In the genomic region with DNA sequence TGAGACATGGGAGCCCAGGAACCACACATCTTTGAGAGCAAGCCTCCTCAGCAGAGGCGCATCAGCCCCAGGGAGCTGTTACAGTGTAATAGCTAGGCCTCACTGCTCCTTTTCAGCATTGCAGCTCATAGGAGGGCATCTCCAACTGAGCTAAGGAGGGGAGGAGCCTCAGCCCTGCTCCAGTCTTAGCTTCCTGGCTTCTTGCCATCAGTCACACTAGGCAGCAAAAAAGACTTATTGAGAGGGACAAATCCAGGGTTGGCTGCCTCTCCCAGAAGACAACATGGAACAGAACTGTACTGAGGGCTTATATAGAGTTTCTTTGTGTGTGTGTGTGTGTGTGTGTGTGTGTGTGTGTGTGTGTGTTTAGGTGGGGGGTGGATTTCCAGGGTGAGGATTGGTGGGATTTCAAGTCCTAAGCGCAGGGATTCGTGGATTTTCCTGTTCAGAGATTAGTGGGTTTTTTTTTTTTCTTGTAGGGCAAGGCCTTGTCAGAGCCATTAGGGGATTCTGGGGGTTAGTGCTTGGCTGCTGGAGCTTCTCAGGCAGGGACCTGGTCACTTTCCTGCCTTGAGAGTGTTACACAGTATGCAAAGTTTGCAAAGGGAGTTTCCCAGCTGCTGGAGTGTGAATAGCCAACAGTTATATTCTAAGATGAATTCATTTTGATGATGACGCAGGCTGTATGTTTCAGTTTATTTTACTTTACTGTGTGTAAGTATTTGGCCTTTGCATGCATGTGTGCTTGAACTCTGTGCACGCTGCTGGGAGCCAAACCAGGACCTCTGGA, we compare ENCODE assay signal across 9 mouse cellular contexts. TPM values are rescaled to one million over a fixed set of nuclear protein-coding genes. Genes with fewer than 3 reads are reported as not detected.
DNase-seq lines count a peak whose midpoint lies in the region; ATAC-seq and TF ChIP-seq lines count a peak whose summit lies in the region.
"Had no signal": no experiment of that assay in that cellular context is flagged by ENCODE, and none has a peak within 500 bp of the region (broad histone marks: within the 10 kb centered on the region; RNA-seq: fewer than 3 reads in every experiment).

No protein-coding gene starts in this region.

- no peak overlapping the region for H3K4me2 ChIP-seq in intestine, embryonic 15.5 days (replicated peaks)
- H3K4me2 ChIP-seq in limb, embryonic 14.5 days (replicated peaks; ENCODE audit: low read depth, low read length, severe bottlenecking) = no peak overlapping the region

- H3K9ac ChIP-seq in intestine, embryonic 15.5 days = no peak overlapping the region
- no peak overlapping the region for H3K9ac ChIP-seq in limb, embryonic 14.5 days (ENCODE audit: low read depth, low read length, severe bottlenecking)

- peak; percentile 84 for DNase-seq in adipocyte (ENCODE audit: low spot score)
- DNase-seq in forelimb bud, embryonic 11.5 days (ENCODE audit: low read depth, low spot score) = peak; percentile 6
- DNase-seq in limb, embryonic 14.5 days (ENCODE audit: low spot score) = peak; percentile 86
- peak; percentile 35 for DNase-seq in retina, postnatal 7 days (ENCODE audit: low read depth, low spot score)
- DNase-seq in urinary bladder, postnatal 25 days (ENCODE audit: low spot score) = no peak

- peaks cover 19% of the 10 kb centered on the region for H3K4me1 ChIP-seq in megakaryocyte, embryonic 14.5 days
- H3K4me1 ChIP-seq in intestine, embryonic 15.5 days (replicated peaks) = peaks cover 7% of the 10 kb centered on the region; the same call in 1 of the 2 replicates
- H3K4me1 ChIP-seq in limb, embryonic 14.5 days (ENCODE audit: control insufficient read depth, insufficient read depth, low read length) = peaks cover 2% of the 10 kb centered on the region; the same call in 1 of the 2 replicates

- H3K9me3 ChIP-seq in megakaryocyte, embryonic 14.5 days = peaks cover 9% of the 10 kb centered on the region
- H3K9me3 ChIP-seq in intestine, embryonic 15.5 days = no peaks in the 10 kb centered on the region
- no peaks in the 10 kb centered on the region for H3K9me3 ChIP-seq in limb, embryonic 14.5 days (ENCODE audit: control insufficient read depth, low read length)

- no peak for TF ChIP-seq POLR2A in limb, embryonic 14.5 days (IDR thresholded peaks at IDR 0.05; ENCODE audit: borderline replicate concordance, extremely low read depth, insufficient read depth, insufficient read length)

- no peak for ATAC-seq in megakaryocyte, adult 5-6 weeks (ENCODE audit: poor library complexity, severe bottlenecking)
- peak; percentile 77 for ATAC-seq in intestine, embryonic 15.5 days
- ATAC-seq in limb, embryonic 14.5 days (ENCODE audit: low FRiP score, low read depth) = peak; percentile 77

- H3K36me3 ChIP-seq in megakaryocyte, embryonic 14.5 days (replicated peaks; ENCODE audit: low read length) = peaks cover 35% of the 10 kb centered on the region
- no peaks in the 10 kb centered on the region for H3K36me3 ChIP-seq in intestine, embryonic 15.5 days
- H3K36me3 ChIP-seq in limb, embryonic 14.5 days (ENCODE audit: control insufficient read depth, insufficient read depth, low read length) = no peaks in the 10 kb centered on the region

- H3K27ac ChIP-seq in intestine, embryonic 15.5 days = no peak overlapping the region
- peak overlapping the region; percentile 71; the same call in 1 of the 2 replicates for H3K27ac ChIP-seq in limb, embryonic 14.5 days (replicated peaks; ENCODE audit: low read depth, low read length)

- 70% methylated on average over 5 of the region's 5 CpGs for WGBS in intestine, embryonic 15.5 days
- 72% methylated on average over 5 of the region's 5 CpGs for WGBS in limb, embryonic 14.5 days

- H3K27me3 ChIP-seq in megakaryocyte, embryonic 14.5 days (replicated peaks) = no peaks in the 10 kb centered on the region
- H3K27me3 ChIP-seq in intestine, embryonic 15.5 days (replicated peaks) = no peaks in the 10 kb centered on the region
- H3K27me3 ChIP-seq in limb, embryonic 14.5 days (ENCODE audit: control insufficient read depth, insufficient read depth, low read length) = no peaks in the 10 kb centered on the region

- peak overlapping the region; percentile 35 for H3K4me3 ChIP-seq in megakaryocyte, embryonic 14.5 days (replicated peaks)
- H3K4me3 ChIP-seq in intestine, embryonic 15.5 days (replicated peaks) = no peak overlapping the region
- H3K4me3 ChIP-seq in limb, embryonic 14.5 days (replicated peaks; ENCODE audit: low read length) = no peak overlapping the region
- H3K4me3 ChIP-seq: erythroblast, embryonic 14.5 days had no signal

RNA-seq across cellular contexts. Expression of a gene that starts 25.2 kb away (rescaled TPM):
- polyA plus RNA-seq in megakaryocyte, embryonic 14.5 days (2012; ENCODE audit: insufficient read depth, low replicate concordance) = 4.1 and 20.9 TPM in 2 replicates
- 27.0 and 28.0 TPM in 2 replicates for total RNA-seq in megakaryocyte, adult 5-6 weeks (2015)
- 17.7 and 21.5 TPM in 2 replicates for total RNA-seq in megakaryocyte, adult 5-6 weeks (2017)
- polyA plus RNA-seq in intestine, embryonic 15.5 days (2015; fragmentation: Nextera tagmentation; extraction: Ambion mirVana) = 9.0 and 9.3 TPM in 2 replicates
- 53.9 and 61.8 TPM in 2 replicates for polyA plus RNA-seq in limb, embryonic 14.5 days (2012; rRNA removed)
- polyA plus RNA-seq in limb, embryonic 14.5 days (2014; fragmentation: Nextera tagmentation; extraction: Ambion mirVana) = 23.9 and 26.0 TPM in 2 replicates
